Mouse (Mus musculus) stomach, postnatal 0 days (tissue): ENCODE results near the gene Scube1.

Experiments used
- CTCF ChIP-seq: IDR thresholded peaks from 2 replicates; pipeline ENCODE4 v1.5.1; 2016; ENCODE audit warnings: antibody characterized with exemption, low read depth, mild to moderate bottlenecking, moderate library complexity
- EP300 ChIP-seq: optimal IDR thresholded peaks from 2 replicates; pipeline ENCODE3; 2016; ENCODE audit warnings: antibody characterized with exemption

GRCm38 (mm10) chr15:83760683-83761082 lies 35.9 kb upstream of the Scube1 start:
- peak; percentile 83 for TF ChIP-seq CTCF
- no peak for TF ChIP-seq EP300
